Mouse (Mus musculus) intestine, embryonic 16.5 days (tissue): ENCODE measurements around the gene Ppp6r2. TPM values are rescaled to one million over a fixed set of nuclear protein-coding genes. Genes with fewer than 3 reads are reported as not detected.

ENCODE experiments used
- ATAC-seq: fragments of 200-750 bp; cut with Nextera tagmentation; 2 replicates; pipeline ENCODE4 v1.8.0; 2017; ENCODE audit warnings: moderate TSS enrichment, moderate library complexity
- H3K27ac ChIP-seq: fragments of 300-500 bp; sonication (generic); 2 replicates; pipeline ENCODE4 v1.5.1; 2014; ENCODE audit warnings: mild to moderate bottlenecking, low read length
- H3K27me3 ChIP-seq: fragments of 300-500 bp; sonication (generic); replicated peaks from 2 replicates; pipeline ENCODE4 v1.6.1; 2014; ENCODE audit warnings: low read length, control low read depth, mixed read lengths; ENCODE audit not compliant: control insufficient read depth, insufficient read depth
- H3K36me3 ChIP-seq: fragments of 300-500 bp; sonication (generic); 2 replicates; pipeline ENCODE4 v1.6.1; 2014; ENCODE audit warnings: low read length, control low read depth; ENCODE audit not compliant: control insufficient read depth, insufficient read depth
- H3K4me1 ChIP-seq: fragments of 300-500 bp; sonication (generic); 2 replicates; pipeline ENCODE4 v1.6.1; 2014; ENCODE audit warnings: low read length, control low read depth, mixed read lengths; ENCODE audit not compliant: control insufficient read depth, insufficient read depth
- H3K4me2 ChIP-seq: fragments of 300-500 bp; sonication (generic); 2 replicates; pipeline ENCODE4 v1.6.1; 2014; ENCODE audit warnings: low read depth, low read length, control low read depth
- H3K4me3 ChIP-seq: fragments of 300-500 bp; sonication (generic); 2 replicates; pipeline ENCODE4 v1.5.1; 2014; ENCODE audit warnings: mild to moderate bottlenecking, low read length
- H3K9ac ChIP-seq: fragments of 300-500 bp; sonication (generic); 2 replicates; pipeline ENCODE4 v1.6.1; 2014; ENCODE audit warnings: low read depth, low read length
- H3K9me3 ChIP-seq: fragments of 300-500 bp; sonication (generic); 2 replicates; pipeline ENCODE4 v1.6.1; 2016; ENCODE audit warnings: low read length, control low read depth; ENCODE audit not compliant: control insufficient read depth
- WGBS: fragments of 180-500 bp; shearing (Covaris S2); extraction: QIAGEN DNeasy Blood & Tissue Kit; methylation state at CpG from one replicate; pipeline ENCODE4 v1.1.7; 2014; 5-methylcytosine and 5-hydroxymethylcytosine counted together
- polyA plus RNA-seq: library from polyadenylated mRNA; unstranded; fragments of >200 nt; fragmentation: Nextera tagmentation; extraction: Ambion mirVana; gene quantifications from 2 replicates; pipeline ENCODE4 v1.2.1, GENCODE M21; 2015

The Ppp6r2 gene
- polyA plus RNA-seq: 18.0 and 20.1 TPM in 2 replicates

- Histone ChIP-seq H3K27ac (peak within 1 kb of the TSS; percentile 84), H3K36me3 (no peaks in the 10 kb centered on the region), H3K27me3 (no peaks in the 10 kb centered on the region), H3K4me1 (peaks cover 11% of the 10 kb centered on the region), H3K9ac (peak within 1 kb of the TSS; percentile 99), H3K4me3 (peak within 1 kb of the TSS; percentile 98), H3K4me2 (peak within 1 kb of the TSS; percentile 91), H3K9me3 (no peaks in the 10 kb centered on the region)
- peak; percentile 81 for ATAC-seq
- WGBS: 3% methylated on average over 63 of the region's 73 CpGs
Observed at GRCm38 (mm10) chr15:89210915-89211715, at the start of gene Ppp6r2. Gene Ppp6r2 (plus strand): TSS chr15:89211553.

- no peak for ATAC-seq
- Histone ChIP-seq H3K9me3 (no peaks in the 10 kb centered on the region), H3K4me1 (peaks cover 18% of the 10 kb centered on the region), H3K36me3 (peaks cover 50% of the 10 kb centered on the region), H3K4me3 (no peak overlapping the region), H3K27me3 (no peaks in the 10 kb centered on the region), H3K27ac (no peak overlapping the region), H3K9ac (no peak overlapping the region), H3K4me2 (no peak overlapping the region)
- 89% methylated on average over 12 of the region's 12 CpGs for WGBS
Observed at GRCm38 (mm10) chr15:89165478-89165877, 45.9 kb upstream of the Ppp6r2 start.

- no peaks in the 10 kb centered on the region for H3K27me3 ChIP-seq
- no peak overlapping the region for H3K4me3 ChIP-seq
- H3K9me3 ChIP-seq: no peaks in the 10 kb centered on the region
- peaks cover 47% of the 10 kb centered on the region for H3K4me1 ChIP-seq
- H3K4me2 ChIP-seq: 0 out of 2 replicates have a peak overlapping the region, but pooled peaks have one; percentile 26
- H3K9ac ChIP-seq: peak overlapping the region; percentile 5
- ATAC-seq: no peak
- H3K36me3 ChIP-seq: peaks cover 28% of the 10 kb centered on the region
- H3K27ac ChIP-seq: peak overlapping the region; percentile 43
- 41% methylated on average over 10 of the region's 10 CpGs for WGBS
Observed at GRCm38 (mm10) chr15:89168922-89169321, 42.4 kb upstream of the Ppp6r2 start.

- peaks cover 23% of the 10 kb centered on the region for H3K36me3 ChIP-seq
Observed at GRCm38 (mm10) chr15:89169431-89169830, 41.9 kb upstream of the Ppp6r2 start.

GRCm38 (mm10) chr15:89170102-89170501 lies 41.3 kb upstream of the Ppp6r2 start:
- peak overlapping the region; percentile 52; the same call in 1 of the 2 replicates for H3K9ac ChIP-seq
- peak; percentile 38 for ATAC-seq
- H3K4me3 ChIP-seq: no peak overlapping the region

More at GRCm38 (mm10) chr15:89169431-89169830, 41.9 kb upstream of the Ppp6r2 start:
- Histone ChIP-seq H3K9me3 (no peaks in the 10 kb centered on the region), H3K27me3 (no peaks in the 10 kb centered on the region), H3K4me2 (peak overlapping the region; percentile 26), H3K27ac (peak overlapping the region; percentile 85), H3K4me3 (peak overlapping the region; percentile 10), H3K4me1 (peaks cover 52% of the 10 kb centered on the region), H3K9ac (peak overlapping the region; percentile 52)
- 7% methylated on average over 10 of the region's 10 CpGs for WGBS
- peak; percentile 34 for ATAC-seq

GRCm38 (mm10) chr15:89171526-89172051 lies 39.8 kb upstream of the Ppp6r2 start:
- Histone ChIP-seq H3K27me3 (no peaks in the 10 kb centered on the region), H3K4me3 (no peak overlapping the region), H3K4me2 (no peak overlapping the region), H3K9ac (no peak overlapping the region), H3K9me3 (no peaks in the 10 kb centered on the region), H3K27ac (no peak overlapping the region), H3K36me3 (peaks cover 6% of the 10 kb centered on the region), H3K4me1 (peaks cover 74% of the 10 kb centered on the region)
- 93% methylated on average over 5 of the region's 5 CpGs for WGBS
- ATAC-seq: no peak

More at GRCm38 (mm10) chr15:89170102-89170501, 41.3 kb upstream of the Ppp6r2 start:
- Histone ChIP-seq H3K27me3 (no peaks in the 10 kb centered on the region), H3K36me3 (peaks cover 19% of the 10 kb centered on the region), H3K27ac (peak overlapping the region; percentile 85), H3K9me3 (no peaks in the 10 kb centered on the region), H3K4me1 (peaks cover 59% of the 10 kb centered on the region), H3K4me2 (no peak overlapping the region)
- 34% methylated on average over 3 of the region's 3 CpGs for WGBS

GRCm38 (mm10) chr15:89172276-89172935 lies 38.9 kb upstream of the Ppp6r2 start:
- Histone ChIP-seq H3K9me3 (no peaks in the 10 kb centered on the region), H3K9ac (peak overlapping the region; percentile 83), H3K27ac (peak overlapping the region; percentile 74), H3K4me3 (peak overlapping the region; percentile 68), H3K27me3 (no peaks in the 10 kb centered on the region), H3K4me1 (peaks cover 82% of the 10 kb centered on the region), H3K36me3 (peaks cover 6% of the 10 kb centered on the region), H3K4me2 (peak overlapping the region; percentile 99)
- WGBS: 43% methylated on average over 17 of the region's 17 CpGs
- no peak for ATAC-seq

- H3K9me3 ChIP-seq: no peaks in the 10 kb centered on the region
- H3K27ac ChIP-seq: peak overlapping the region; percentile 74
- under 1% methylated on average over 58 of the region's 65 CpGs for WGBS
- H3K4me3 ChIP-seq: peak overlapping the region; percentile 68
- peak; percentile 25 for ATAC-seq
- H3K4me1 ChIP-seq: peaks cover 91% of the 10 kb centered on the region
- H3K27me3 ChIP-seq: no peaks in the 10 kb centered on the region
- H3K4me2 ChIP-seq: peak overlapping the region; percentile 99
- H3K36me3 ChIP-seq: no peaks in the 10 kb centered on the region; the same call in 1 of the 2 replicates
- H3K9ac ChIP-seq: peak overlapping the region; percentile 83
Observed at GRCm38 (mm10) chr15:89173024-89173905, 38.1 kb upstream of the Ppp6r2 start.
